Mouse (Mus musculus) embryo, embryonic 11.5 days (tissue): ENCODE data around the gene Erg28.
A peak's percentile ranks its signal among the peaks of the same experiment; 100 is the strongest.

ENCODE experiments used
- DNase-seq: peaks from one replicate; pipeline ENCODE4 v3.0.0-alpha.2; 2012; ENCODE audit warnings: low read depth, low spot score

Gene Erg28

GRCm38 (mm10) chr12:85824438-85825264 is at the start of gene Erg28, which contains the start of gene Ttll5:
Gene Erg28 (minus strand): TSS chr12:85824550.
Gene Ttll5 (plus strand): TSS chr12:85824659.
- DNase-seq = peak; percentile 91

DNA sequence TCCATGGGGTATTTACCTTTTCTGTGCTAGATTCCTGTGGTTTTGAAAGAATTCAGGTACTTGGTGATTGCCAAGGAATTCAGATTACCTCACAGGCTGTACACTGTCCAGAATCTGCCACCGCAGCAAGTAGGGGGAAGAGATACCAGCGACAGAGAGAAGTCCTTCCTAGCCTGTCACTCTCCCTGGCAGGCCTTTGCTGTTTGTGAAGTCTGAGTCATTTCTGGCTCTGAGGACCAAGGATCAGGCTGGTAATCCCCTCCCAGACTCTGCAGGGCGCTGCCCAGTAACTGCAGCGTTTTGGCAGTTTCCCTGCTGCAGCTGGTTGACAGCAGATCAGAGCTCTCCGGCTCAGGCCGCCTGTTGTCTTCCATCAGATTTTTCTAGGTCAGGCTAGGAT is 45.1 kb upstream of the Erg28 start:
- no peak for DNase-seq

DNA sequence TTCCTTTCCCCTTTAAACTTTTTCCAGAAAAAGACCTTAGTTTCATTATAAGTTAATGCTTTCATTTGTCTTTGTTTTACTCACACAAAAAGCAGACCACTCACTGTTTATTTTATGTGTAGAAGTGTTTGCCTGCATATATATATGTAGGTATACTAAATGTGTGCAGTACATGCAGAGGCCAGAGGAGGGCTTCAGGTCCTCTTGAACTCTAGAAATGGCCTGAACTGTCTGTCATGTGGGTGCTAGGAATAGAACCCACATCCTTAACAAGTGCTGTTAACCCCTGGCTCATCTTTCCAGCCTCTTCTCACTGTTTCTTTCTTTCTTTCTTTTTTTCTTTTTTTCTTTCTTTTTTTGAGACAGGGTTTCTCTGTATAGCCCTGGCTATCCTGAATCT is 42.8 kb upstream of the Erg28 start:
- DNase-seq = no peak

DNA sequence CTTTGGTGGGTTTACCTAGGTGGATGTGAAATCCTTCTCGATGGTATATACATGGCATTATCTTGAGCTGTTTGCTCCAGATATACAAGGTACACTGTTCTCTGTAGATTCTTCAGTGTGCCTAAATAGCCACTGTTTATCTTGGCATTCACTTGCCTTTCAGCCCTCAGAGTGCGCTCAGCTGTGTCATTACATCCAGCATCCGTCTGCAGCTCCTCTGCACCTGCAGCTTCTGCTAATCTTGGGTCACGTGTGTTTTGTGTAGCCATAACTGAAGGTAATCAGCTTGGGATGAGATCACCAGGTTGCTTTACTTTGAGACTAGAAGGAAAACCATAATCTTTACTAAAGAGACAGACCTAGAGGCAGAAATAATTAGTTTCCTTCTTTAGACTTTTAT is 42.3 kb upstream of the Erg28 start:
- no peak for DNase-seq

- no peak for DNase-seq
Measured at GRCm38 (mm10) chr12:85865526-85865925, 41.2 kb upstream of the Erg28 start.

GRCm38 (mm10) chr12:85862514-85862913 is 38.2 kb upstream of the Erg28 start:
- DNase-seq = no peak

DNA sequence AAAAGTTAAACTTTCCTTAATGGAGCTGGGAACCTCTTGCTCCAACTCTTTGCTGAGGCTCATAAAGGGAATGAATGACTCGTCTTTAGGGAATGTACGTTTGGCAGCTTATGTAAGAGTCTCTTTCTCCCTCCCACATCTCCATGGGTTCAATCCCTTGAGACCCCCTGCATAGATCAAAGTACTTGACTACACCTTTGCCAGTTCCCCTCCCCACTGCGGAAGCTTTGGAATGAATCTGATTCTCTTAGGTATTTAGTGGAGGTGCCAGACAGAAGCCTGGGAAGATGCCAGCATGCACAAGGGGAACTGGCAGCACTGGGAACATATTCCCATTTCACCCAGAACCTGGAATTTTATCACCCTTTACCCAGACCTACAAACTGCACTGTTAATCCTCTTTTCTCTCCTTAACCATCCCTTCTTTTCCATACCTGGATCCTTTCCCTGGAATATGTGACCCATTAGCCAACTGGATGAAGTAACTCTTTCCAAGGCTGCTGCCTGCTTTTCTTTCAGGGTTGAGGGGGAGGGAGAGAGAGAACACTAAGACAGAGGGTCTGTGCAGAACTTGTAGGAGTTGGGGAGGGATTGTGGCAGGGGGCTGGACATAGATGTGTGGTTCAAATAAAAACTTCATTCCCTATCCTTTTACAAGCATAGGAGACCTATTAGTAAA is 35.3 kb upstream of the Erg28 start:
- no peak for DNase-seq

- DNase-seq = no peak
Measured at GRCm38 (mm10) chr12:85859111-85859510, 34.8 kb upstream of the Erg28 start.

DNA sequence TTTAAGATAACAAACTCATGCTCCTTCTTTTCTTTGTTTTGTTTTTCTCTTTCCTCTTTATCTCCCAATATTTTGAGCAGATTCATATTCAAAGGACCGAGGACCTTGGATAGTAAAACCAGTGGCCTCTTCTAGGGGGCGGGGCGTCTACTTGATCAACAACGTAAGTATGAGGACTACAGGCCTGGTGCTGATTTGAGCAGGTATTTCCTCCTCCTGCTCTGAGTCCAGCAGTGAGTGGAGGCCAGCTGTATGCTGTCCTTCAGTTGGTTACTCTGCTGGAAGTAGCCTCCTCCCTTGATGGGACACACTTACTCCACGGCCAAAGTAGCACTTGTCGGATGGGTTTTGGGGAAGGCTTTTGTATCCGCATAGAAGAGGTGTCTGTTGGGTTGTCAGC is 33.0 kb upstream of the Erg28 start:
- no peak for DNase-seq

- DNase-seq = no peak
Measured at GRCm38 (mm10) chr12:85854271-85854670, 29.9 kb upstream of the Erg28 start.

DNA sequence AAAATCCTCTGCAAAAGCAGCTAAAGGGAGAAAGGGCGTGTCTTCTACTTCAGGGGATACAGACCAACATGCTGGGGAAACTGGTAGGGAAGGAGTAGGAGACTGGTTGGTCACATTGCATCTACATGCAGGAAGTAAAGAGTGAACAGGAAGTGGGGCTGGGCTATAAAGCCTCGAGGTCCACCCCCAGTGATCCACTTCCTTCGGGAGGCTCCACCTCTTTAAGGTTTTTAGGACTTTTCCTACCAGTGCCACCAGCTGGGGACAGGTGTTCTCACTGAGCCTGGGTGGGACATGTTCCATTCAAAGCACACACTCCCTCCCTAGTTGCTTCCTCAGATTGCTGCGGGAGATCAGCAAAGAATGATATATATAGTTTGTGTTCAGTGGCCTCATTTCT is 29.5 kb upstream of the Erg28 start:
- no peak for DNase-seq

DNA sequence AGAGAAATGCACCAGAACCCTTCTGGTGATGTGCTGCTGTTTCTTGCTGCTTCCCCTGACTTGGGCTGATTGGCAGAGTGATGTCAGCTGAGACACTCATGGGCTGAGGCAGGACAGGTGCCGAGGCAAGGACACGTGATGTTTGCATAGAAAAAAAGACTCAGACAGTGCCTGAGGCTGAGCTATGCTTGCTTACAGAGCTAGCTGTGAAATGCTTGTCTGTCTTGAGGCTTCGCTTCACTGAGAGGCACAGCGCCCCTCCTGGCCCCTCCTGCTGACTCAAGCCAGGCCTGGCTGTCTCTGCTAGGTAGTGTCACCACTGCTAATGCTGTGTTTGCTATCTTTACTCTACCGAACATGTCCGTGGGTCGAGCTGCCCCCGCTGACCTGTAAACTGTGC is 26.3 kb upstream of the Erg28 start:
- no peak for DNase-seq

GRCm38 (mm10) chr12:85848164-85848958 is 24.0 kb upstream of the Erg28 start:
- no peak for DNase-seq

DNA sequence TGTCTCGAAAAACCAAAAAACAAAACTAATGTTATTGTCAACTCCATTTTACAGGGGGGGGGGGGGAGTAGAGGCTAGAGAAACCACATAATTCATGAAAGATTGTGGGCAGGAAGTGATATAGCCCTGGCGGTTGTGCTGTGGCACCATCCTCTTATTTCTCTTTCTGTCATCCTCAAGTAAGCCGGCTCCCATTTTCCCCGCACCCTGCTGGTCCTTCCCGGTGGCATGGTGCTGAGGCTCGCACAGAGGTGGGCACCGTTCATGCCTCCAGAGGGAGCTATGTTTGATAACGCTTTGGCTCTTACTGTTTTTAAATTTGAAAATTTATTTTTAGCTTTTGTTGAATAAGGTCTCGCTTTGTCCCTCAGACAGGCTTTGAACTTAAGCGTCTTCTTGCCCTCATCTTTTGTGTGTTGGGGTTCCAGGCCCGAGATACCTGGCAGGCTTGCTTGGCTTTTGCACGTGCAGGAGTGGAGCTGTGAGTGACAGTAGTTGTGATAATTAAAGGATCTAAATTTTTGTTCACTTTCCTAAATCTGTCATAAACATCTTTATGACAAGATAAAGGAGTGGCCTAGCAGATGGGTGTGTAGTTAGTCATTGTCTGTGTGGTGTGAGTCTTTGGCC is 15.1 kb upstream of the Erg28 start:
- DNase-seq = no peak

GRCm38 (mm10) chr12:85837765-85838164 is 13.4 kb upstream of the Erg28 start:
- no peak for DNase-seq

- DNase-seq = no peak
Measured at GRCm38 (mm10) chr12:85834543-85834942, 10.2 kb upstream of the Erg28 start.

GRCm38 (mm10) chr12:85830691-85831090 is 6.3 kb upstream of the Erg28 start:
- no peak for DNase-seq

DNA sequence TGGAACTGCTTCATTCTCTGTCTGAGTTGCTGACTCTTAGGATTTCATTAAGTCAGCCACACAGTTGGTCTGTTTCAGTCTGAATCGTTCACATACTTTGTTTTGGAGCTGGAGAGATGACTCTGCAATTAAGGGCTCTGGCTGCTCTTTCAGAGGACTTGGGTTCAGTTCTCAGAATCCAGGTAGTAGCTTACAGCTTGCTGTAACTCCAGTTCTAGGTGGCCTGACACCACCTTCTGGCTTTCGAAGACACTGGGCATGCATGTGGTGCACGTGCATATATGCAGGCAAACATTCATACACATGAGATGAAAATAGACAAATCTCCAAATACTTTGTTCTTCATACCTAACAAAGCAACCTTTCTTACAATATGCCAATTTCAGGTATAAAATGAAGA is 5.5 kb upstream of the Erg28 start:
- DNase-seq = no peak

GRCm38 (mm10) chr12:85828856-85829255 is 4.5 kb upstream of the Erg28 start:
- DNase-seq = no peak

GRCm38 (mm10) chr12:85825822-85826221 is 1.5 kb upstream of the Erg28 start:
- no peak for DNase-seq

GRCm38 (mm10) chr12:85825361-85825760 is 1.0 kb upstream of the Erg28 start:
- DNase-seq = no peak

GRCm38 (mm10) chr12:85822051-85822450 is 2.3 kb downstream of the Erg28 start:
- DNase-seq = no peak
